Mouse (Mus musculus) layer of hippocampus, postnatal 14 days (tissue): ENCODE results near the gene Prokr1. TPM values are rescaled to one million over a fixed set of nuclear protein-coding genes. Genes with fewer than 3 reads are reported as not detected.
"Not testable (repeated sequence)": the region's sequence is repeated elsewhere in the genome, so short reads cannot be mapped to it uniquely, and the experiment has no call there.

Experiments
- DNase-seq, 2 experiments: peaks; one replicate each; pipeline ENCODE4 v3.0.0; 2021 to 2022; ENCODE audit warnings: low spot score in 2 of 2, mixed read lengths in 1 of 2
- total RNA-seq, 2 experiments: library from RNA; stranded (reverse); gene quantifications; 2 replicates each; pipeline ENCODE4 v1.2.3; 2021

Prokr1 gene
- total RNA-seq, 2 experiments from 2014 or later = 0.48 to 0.55 TPM

DNA sequence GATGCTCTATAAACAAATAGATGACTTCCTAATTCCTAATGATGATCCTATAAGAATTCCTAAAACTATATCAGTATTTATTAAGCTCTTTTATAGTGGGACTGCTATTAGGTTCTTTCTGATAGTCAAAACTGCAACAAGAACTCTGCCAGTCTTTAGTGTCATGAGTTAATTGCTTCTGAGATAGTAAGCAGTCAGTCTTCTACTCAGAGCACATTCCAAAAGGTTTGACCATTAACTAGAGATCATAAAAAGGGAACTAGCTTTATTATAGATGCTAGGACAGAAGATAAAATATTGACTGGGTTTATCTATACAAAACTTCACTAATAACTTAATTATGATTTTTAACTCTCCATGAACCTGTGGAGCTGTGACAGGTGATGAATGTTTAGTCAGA is 18.7 kb downstream of the Prokr1 start:
- DNase-seq = not testable (repeated sequence)

DNA sequence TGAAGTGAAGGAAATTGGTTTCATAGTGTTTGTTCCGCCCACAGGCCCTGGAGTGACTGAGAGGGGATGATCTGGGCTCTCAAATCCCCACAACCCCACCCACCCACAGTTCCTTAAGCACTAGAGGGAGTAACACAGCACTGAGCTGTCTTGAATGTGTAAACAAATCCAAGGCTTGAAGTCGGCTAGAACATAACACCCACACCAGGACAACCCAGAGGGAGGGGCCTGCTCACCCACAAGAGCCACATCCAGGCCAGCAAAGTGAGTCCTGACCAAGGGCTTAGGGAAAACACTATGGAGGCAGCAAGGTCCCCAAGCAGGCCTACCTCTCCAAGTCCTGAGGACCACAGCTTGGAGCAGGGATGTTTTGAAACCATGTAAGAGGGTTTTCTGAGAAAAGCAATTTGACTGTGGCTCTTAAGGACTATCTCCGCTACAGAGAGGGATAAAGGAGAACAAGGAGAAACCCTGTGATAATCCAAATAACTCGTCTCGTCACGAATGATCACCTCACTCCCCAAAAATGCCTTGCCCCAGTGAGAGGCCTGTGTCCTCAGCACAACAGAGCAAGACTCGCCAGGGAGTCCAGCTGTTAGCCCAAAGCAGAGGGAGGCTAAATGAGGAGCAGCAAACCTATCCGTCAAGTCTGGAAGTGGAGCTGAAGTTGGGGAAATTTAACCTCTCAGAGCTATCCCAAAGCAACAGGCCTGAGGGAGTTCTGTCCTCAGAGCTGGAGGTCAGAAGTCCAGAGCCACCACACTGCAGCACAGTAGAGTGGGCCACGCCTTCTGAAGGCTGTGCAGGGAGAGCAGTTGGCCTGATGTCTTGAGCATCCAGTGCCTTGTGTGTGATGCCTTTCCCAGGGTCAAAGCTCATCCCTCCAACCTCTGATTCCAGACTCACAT is 22.6 kb downstream of the Prokr1 start:
- DNase-seq = no peak

DNA sequence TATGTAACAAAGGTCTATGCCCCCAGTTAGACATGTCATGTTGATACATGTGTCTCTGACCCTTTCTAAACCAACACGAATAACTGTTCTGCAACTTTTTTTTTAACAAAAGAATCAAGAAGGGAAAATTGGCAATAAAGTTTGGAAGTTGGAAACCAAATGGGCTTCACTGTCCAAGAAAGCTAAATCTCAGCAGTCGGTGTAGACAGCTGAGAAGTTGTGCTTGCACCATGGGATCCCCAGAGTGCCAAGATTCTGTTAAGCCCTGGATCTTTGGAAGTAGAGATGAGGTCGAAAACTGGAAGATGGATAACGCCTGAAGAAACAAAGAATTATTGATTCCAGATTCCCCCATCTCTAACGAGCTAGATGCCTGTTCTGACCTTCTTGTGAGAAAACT is 25.4 kb downstream of the Prokr1 start:
- no peak for DNase-seq

GRCm38 (mm10) chr6:87564356-87564755 is 26.2 kb downstream of the Prokr1 start:
- DNase-seq = no peak

DNA sequence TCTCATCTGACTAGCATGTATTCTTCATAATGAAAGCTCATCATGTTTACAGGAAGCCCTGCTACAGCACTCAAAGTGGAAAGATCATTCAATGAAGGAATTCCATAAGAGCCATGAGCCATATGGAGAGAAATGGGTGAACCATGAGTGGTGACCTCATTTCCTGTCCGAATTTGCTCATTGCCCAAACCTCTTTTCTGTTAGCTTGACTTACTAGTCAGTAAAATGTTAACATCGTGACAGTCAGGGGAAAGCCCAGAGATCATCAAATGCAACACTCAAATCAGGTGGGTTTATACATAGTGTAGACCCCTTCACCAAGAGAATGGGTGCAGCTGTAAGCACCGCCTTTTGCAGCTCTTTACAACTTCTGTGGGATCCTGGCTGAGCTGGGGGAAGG is 36.8 kb downstream of the Prokr1 start:
- no peak for DNase-seq

GRCm38 (mm10) chr6:87552054-87552807 is 38.3 kb downstream of the Prokr1 start:
- peak in 1 of 2 experiments; percentile 24 for DNase-seq

- no peak for DNase-seq
Measured at GRCm38 (mm10) chr6:87547836-87548235, 42.7 kb downstream of the Prokr1 start.

DNA sequence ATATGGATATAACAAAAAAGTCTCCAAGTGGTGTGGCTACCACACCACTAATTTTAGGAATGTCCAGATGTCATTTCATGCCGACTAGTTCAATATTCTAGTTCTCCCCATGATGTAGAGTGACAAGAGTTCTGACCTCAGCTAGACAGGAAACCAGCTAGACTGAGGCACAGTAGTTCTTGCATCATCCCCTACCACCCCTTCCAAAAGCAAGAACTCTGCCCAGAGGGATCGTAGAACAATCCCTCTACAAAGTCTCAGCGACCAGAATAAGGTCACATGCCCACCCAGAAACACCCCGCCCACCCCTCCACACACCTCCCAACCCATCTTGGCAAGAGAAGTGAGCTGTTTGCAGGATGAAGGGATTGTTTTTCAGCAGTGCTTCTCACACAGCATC is 43.1 kb downstream of the Prokr1 start:
- no peak for DNase-seq

DNA sequence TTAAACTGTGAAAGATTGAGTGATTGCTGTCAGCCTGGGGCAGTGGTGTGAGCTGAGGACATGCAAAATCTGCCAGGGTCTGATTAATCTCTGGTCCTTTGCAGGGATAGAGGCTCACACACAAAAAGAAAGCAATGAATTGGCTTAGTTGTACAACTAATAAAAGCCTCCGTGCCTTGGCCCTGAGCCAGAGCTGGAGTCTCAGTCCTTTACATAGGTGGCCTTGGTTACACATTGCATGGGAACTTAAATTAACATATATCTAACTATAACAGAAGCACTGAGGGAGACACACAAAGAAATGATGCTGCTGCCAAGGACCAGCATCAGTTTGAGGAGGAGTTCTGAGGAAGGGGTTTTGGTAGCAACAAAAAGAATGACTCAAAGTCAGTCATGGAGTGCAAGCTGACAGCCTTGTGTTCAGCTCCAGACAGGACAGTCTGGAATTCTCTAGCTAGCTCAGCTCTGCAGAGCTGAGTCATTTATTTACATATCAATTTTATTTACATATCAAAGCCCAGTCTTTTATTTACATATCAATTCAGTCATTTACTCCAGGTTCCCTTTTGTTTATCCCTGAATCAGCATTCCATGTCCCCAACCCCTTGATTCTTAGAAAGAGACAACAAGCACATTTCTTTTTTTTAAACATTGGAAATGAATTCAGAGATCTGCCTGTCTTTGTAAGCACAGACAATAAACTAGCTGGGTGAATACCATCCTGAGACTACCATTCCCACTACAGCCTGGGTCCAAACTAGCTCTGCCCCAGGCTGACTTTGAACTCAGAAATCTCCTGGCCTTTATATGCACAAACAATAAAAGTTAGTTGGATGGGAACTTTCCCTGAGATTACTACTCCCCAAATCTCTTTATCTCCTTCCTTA is 45.0 kb downstream of the Prokr1 start:
- no peak for DNase-seq

DNA sequence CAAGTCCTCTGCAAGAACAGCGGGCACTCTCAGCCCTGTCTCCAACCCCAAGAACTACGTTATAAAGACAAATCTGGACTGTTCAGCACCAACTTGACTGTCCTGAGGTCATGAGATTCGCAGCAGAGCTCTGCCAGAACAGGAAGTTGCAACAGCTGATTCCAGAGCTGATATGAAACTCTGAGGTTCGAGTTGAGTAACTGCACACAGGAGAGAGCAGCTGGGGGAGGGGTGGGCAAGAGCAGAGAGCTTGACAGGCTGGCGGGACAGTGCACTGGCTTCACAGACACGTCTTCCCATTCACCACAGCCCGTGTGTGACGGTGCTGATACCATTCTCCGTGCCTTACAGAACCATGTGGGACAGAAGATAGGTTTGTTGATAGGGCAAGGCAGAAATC is 48.5 kb downstream of the Prokr1 start:
- no peak for DNase-seq

DNA sequence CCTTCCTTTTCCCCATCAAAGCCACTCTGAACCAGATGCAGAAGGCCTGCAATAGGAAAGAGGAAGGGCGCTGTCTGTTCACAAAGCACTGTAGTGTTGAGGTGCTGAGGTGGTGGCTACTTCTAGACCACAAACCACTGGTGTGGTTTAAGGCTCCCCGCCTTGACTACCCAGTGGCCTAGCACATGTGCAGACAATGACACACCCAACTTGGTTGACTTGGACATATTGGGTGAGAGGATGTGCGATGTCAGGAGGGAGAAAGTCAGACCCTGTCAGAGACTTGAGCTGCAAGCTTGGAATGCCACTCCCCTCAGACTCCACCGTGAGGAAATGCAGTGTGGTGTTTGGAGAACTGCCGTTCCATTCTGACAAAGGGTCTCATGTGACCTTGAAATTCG is 49.4 kb downstream of the Prokr1 start:
- DNase-seq = no peak

DNA sequence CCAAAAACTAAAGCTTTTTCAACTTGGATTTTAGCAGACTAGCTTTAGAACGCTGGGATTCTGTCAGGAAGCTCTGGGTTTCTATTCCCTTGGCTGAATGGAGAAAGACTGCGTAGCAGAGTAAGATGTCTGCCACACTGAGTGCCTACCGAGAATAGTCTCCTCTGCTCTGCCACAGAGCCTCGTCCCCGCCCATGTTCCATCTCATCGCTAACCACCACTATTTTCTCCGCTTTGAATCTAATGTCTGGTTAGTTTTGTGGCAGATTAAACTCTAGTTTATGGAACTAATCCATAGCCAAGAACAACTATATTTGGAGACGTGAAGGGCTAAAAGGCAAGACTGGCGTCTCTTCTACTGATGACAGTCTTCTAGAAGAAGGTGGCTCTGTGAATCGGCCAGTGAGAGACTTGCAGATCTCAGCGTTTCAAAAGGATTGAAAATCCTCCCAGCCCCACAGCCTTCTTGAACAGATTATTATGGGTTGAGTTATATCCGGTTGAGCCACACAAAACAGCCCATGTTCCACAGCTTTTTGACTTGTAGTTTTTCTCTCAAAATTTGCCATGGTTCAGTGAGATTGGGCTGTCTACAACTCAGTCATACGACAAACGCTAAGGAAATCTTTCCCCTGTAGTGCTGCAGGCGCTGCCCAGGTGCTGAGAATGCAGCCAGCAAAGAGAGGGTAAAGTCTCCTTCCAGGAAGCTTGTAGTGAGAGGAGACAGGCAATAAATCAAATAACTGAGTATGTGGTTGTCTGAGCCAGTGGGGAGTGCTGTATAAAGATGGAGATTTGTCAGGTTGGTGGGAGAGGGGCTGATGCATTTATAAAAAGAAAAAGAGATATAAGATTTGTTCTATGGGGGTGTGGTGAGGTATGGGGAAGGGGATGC is 51.9 kb downstream of the Prokr1 start:
- no peak for DNase-seq

- no peak for DNase-seq
Measured at GRCm38 (mm10) chr6:87537678-87538077, 52.9 kb downstream of the Prokr1 start.

DNA sequence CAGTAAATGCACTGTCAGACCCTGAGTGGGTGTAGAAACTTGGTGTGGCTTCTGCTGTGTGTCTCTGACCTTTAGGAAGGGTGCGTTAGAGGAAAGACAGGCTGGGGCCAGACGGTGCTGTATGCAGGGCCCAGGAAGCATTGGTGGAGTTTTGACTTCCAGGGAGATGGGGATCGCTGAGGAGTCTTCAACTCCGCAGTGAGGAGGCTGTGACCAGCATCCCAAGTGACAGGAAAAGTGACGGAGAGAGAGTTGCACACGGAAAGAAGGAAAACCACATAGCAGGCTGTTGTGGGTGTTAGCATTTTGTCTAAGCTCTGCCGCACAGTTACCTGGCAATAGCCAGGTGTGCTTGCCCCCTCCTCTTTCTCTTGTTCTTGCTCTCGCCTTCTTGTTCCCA is 54.3 kb downstream of the Prokr1 start:
- no peak for DNase-seq

DNA sequence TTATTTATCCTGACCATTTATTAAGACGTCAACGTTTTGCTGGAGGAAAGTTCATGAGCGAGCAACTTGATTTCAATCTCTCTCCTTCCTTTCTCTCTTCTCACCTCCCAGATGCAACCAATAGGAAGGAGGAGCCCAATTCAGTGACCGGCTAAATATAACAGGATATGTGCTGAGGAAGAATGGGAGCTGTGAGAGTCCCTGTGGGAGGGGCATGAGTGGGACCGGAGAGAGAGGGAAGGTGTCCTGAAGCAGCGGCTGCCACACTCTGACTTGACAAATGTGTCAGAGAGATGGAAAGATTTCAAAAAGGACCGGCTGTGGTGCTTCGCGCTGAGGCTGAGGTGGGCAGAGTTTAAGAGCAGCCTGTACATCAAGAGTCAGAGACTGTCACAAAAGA is 54.9 kb downstream of the Prokr1 start:
- no peak for DNase-seq

GRCm38 (mm10) chr6:87534855-87535575 is 55.5 kb downstream of the Prokr1 start:
- DNase-seq = no peak

GRCm38 (mm10) chr6:87532953-87533710 is 57.4 kb downstream of the Prokr1 start, which contains the start of gene Arhgap25:
TSS of gene Arhgap25 (minus strand) at chr6:87533259.
- DNase-seq = peak; percentile 43 to 59

DNA sequence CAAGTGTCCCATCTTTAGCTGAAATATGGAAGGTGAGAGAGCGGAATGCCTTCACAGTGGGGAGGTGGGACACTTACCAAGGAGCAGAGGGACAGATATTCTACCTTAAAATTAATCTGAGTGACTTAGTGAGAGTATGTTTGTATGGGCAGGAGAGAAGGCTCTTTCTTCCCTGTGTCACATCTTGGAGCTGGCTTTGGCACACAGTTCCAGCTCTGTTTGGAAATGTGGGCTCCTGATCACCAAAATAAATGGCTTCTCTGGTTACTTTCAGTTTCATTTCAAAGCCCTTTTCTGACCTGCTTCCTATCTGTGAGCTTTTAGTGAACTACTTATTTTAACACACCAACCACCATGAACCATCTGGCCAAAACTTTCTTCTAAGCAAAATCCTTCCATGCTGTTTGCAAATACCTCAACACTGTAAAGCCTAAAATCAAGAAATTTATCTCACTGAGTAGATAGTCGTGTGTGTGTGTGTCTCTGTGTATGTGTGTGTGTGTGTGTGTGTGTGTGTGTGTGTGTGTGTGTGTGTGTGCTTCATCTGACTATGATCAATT is 59.0 kb downstream of the Prokr1 start:
- no peak for DNase-seq
